Mouse (Mus musculus): Measurements from ENCODE around the gene Nova1. TPM values are rescaled to one million over a fixed set of nuclear protein-coding genes. Genes with fewer than 3 reads are reported as not detected.

The Nova1 gene
- polyA plus RNA-seq, 3 experiments from 2014 or later, result 0.04 TPM; not detected in 2

DNA sequence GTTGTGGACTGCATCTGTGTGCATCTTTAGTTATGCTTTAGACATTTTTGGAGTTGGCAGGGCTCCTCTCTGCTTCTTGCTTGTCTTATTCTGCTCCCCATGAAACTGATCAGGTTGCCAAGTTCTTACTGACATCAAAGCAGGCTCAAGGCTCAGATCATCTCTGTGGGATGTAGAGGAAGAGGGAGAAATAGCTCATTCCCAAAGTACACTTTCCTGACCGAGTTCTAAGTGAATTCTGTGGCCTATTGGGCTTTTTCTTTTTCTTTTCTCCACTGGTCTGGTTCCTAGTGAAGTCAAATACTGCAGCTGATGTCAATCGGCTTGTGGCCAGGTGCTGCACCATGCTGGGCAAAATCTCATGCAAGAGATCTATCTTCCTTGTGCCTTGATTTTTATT lies 152.0 kb downstream of the Nova1 start:
- no peak for ATAC-seq

GRCm38 (mm10) chr12:46646139-46646611 lies 172.6 kb downstream of the Nova1 start:
- ATAC-seq, result no peak

DNA sequence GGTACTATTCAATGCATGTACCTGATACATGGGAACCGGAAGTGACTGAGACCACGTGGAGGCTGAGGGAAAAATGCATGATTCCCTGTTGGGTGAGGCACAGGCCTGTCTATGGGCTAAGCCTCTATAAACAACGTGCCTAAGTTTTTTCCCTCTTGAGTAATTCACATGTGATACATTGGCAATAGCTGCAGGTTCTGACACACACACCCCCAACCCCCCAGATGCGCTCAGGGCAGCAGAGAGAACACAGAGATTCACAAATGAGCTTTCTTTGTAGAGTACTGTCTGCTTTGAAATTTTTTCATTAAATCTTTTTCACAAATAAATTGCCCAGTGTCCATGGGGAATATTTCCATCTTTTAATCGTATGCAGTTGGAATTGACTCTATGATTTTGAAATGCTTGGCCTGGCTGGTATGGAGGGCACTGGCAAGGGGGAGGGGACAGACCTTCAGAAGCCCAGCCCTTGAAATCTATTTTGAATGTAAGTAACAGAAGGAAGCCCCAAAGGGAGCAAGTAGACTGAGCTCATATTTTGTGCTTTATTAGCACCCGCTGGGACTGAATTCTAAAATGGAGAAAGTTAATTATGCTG lies 173.3 kb downstream of the Nova1 start:
- no peak for ATAC-seq
